Mouse (Mus musculus): ENCODE measurements around the gene Tnfrsf1b. TPM values are rescaled to one million over a fixed set of nuclear protein-coding genes. Genes with fewer than 3 reads are reported as not detected.

Gene Tnfrsf1b
- total RNA-seq, 4 experiments from 2014 or later = 4.6 to 7.7 (median 5.3) TPM

DNA sequence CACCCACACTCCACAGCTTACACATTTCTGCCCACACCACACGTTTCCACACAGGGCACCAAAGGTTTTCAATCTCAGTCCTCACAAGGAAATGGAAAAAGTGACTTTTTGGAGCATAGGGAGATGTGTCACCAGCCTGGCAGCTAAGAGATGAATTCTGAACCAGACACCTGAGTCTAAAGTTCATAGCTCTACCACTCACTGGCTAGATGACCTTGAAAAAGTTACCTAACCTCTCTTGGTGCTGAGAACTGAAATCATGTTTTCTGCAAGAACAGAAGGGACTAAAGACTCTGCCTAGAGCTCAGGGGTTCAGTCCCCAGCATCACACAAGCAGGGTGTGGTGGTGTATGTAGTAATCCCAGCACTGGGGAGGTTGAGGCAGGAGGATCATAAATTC, 26.7 kb downstream of the Tnfrsf1b start:
- no peak for DNase-seq (ENCODE audit: low spot score)

DNA sequence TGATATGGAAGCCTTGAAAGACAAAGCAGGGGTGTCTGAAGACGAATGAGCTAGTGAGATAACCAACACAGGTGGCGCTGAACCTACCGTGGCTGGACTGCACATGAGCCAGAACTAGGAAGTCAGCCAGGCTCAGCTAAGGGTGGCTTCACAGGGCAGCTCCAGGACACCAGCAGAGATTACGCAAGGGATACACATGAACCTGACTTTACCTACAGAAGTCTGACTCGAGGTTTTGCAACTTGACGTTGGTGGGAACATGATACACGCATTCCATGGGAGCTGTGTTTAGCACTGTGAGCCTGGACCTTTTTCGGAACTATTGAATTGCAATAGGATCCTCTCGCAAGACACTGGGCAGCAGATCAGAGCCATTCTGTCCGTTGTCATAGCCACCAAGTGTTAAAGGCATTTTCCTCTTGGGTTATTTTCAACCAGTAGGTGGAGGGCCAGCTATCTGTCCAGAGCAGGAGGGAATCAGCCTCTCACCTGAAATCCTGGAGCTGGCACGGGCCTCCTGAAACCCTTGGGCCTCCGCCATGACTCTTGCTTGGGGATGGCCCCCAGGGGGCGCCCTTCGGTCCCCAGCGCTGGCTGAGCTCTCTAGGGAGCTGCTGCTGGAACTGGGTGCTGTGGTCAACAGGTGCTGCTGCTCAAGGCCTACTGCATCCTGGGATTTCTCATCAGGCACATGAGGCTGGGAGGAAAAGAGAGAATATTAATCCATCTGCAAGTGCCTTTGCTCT, 27.3 kb downstream of the Tnfrsf1b start:
- DNase-seq (ENCODE audit: low spot score) = no peak

DNA sequence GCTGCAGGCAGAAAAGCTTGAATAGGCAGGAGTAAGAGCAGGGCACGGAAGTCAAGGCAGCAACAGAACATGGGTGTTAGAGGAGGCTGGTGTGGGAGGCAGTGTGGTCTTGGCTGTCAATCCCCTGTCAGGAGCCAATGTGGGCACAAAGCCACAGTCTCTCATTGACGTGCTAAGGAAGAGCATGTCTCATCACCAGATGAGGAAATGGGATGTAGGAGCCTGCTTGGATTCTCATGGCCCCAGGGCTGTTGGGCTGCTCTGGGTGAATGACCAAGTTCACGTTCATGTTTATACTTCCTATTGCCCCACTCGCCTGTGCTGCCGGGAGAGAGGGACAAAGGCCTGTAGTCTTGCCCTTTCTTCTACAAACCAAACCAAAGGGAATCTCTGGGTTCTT, 28.8 kb downstream of the Tnfrsf1b start:
- no peak for DNase-seq (ENCODE audit: low spot score)

DNA sequence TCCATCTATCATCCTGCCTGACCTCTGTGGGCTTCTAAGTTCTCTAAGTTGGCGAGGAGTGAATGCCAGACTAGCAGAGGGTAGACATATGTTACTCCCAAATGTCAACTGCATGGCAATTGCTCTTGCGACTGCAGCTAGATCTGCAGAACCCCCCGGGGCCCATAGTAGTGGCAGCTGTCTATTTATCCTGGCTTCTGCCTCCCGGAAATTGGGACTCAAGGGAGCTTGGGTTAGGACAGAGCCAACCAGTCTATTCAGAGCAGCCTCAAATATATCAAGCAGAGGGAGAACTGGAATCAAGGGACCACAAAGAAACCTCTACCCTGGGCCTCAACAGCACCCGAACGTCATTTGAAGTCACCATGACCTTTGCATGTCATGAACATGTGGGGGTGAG, 29.6 kb downstream of the Tnfrsf1b start:
- no peak for DNase-seq (ENCODE audit: low spot score)

DNA sequence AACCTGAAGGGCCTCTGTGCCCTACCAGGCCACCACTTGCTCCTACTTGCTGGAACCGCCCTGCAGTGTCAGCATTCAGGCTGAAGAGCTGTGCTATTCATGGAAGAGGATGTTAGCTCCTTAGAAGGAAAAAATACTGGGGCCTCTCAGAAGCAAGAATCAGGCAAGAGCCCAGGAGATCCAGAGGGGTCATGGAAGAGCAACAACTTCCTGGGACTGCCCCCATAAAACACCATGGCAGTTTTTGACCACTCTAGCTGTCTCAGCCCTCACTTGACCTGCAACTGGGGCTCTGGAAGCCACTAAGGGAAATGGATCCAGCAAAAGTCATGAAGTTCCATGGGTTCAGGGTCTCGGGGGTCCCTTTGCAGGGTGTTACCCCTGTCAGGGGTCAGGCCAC, 31.3 kb downstream of the Tnfrsf1b start:
- no peak for DNase-seq (ENCODE audit: low spot score)

DNA sequence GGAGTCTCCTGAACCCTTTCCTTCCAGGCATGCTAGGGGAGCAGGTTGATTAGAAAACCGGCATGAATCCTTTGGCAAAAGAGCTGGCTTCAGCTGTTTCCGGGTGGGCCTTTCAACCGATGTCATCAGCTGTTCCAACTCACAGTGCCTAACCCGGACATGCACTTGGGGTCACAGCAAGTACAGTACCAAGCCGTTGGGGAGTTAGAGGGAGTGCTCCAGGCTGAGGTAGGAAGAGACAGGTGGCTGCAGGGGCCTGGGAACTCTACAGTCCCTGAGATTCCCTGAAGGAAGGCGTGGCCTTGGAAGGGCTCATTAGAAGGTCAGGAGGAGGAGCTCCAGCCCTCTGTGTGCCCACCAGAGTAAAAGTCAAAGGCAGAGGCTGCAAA, 31.9 kb downstream of the Tnfrsf1b start:
- DNase-seq (ENCODE audit: low spot score) = no peak

DNA sequence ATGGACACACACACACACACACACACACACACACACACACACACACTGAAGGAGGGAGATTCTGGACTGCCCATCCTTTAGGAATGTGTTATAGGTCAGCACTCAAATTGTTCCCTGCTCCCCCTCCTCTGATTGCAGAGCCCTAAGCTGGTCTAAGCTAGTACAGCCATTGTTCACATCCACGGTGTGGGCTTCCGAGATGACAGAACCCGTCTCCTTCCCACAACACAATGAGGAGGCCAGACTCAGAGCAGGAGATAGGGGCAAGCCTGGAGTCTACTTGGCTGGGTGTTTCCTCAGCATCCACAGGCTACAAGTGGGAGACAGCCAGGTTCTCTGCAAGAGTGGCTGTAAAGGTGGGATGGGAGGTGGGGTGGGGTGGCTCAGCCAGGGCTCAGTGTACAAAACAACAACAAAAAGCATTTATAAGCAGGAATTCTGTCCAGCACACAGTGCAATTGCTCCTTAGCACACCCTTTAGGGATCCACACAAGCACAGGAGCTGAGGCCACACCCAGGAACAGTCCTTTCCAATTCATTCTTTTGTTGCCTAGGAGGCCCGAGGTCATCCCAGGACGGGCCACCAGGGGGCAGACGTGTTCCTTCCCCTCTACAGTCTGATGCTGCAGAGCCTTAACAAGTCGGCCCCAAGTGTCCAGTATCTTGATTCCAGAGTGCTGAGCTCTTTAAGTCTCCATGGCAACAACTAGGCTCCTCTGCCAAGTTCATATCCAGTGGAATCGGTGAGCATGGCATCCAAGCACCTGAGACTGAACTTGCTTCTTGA, 32.5 kb downstream of the Tnfrsf1b start:
- DNase-seq (ENCODE audit: low spot score) = peak; percentile 95

DNA sequence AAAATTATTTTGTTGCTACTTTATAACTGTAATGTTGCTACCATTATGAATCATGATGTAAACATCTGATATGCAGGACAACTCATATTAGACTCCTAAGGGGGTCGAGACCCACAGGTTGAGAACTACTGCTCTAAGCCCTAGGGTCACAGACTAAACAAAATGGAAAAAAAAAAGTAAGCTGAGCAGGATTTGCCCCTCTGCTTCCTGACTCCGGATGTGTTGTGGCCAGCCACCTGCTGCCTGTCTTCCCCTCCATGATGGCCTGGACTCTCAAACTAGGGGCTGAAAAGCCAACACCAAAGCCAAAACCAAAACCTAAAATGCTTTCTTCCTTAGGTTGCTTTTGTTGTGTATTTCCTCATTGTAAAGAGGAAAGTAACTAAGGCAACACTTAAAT, 35.6 kb downstream of the Tnfrsf1b start:
- no peak for DNase-seq (ENCODE audit: low spot score)

DNA sequence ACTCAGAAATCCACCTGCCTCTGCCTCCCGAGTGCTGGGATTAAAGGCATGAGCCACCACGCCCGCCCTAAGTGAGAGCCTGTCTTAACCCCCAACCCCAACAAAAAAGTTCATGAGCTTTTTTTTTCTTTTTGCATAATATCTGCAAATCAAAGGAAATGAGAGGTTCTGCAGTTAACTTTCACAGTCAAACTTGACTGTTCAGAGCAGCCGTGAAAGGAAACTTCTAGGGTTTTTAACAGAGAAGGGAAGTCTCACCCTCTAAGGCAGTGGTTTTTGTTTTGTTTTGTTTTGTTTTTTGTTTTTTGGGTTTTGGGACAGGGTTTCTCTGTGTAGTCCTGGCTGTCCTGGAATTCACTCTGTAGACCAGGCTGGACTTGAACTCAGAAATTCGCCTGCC, 36.1 kb downstream of the Tnfrsf1b start:
- no peak for DNase-seq (ENCODE audit: low spot score)

DNA sequence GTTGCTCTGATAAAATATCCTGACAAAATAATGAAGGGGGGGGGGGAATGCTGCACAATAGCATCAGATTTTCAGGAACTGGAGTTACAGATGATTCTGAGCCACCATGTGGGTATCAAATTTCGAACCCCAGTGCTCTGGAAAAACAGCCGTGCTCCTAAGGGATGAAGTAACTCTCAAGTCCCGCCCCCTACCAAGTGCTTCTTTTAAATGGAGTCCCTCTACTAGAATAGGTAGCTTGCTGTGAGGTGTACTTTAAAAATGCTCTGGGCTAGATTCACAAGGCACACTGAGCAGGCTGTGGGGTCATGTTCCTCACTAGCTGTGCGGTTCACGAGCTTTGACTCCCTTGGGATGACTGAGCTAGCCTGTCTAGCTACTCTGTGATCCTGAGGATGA, 37.0 kb downstream of the Tnfrsf1b start:
- DNase-seq (ENCODE audit: low spot score) = no peak

DNA sequence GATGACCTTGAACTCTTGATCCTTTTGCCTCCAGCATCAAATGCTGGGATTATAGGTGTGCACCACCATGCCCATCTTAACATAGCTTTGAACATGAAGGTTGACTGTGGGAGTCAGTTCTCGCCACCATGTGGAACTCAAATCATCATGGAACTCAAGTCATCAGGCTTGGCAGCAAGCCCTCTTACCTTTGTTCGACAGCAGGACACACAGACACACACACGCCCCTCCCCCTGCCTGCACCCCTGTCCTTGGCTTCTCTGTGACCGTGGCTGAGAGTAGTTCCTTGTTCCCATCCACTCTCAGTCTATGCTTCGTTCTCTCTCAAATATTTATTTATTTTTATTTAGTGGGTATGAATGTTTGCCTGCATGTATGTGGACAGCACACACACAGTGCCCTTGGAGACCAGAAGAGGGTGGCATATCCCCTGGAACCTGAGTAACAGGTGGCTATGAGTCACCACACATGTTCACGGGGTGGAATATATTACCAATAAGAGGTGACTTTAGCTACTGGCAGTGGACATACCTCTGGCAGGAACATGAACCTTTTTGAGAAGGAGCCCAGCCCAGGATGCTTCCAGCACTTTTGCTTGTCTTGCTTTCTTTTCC, 37.5 kb downstream of the Tnfrsf1b start:
- DNase-seq (ENCODE audit: low spot score) = no peak

DNA sequence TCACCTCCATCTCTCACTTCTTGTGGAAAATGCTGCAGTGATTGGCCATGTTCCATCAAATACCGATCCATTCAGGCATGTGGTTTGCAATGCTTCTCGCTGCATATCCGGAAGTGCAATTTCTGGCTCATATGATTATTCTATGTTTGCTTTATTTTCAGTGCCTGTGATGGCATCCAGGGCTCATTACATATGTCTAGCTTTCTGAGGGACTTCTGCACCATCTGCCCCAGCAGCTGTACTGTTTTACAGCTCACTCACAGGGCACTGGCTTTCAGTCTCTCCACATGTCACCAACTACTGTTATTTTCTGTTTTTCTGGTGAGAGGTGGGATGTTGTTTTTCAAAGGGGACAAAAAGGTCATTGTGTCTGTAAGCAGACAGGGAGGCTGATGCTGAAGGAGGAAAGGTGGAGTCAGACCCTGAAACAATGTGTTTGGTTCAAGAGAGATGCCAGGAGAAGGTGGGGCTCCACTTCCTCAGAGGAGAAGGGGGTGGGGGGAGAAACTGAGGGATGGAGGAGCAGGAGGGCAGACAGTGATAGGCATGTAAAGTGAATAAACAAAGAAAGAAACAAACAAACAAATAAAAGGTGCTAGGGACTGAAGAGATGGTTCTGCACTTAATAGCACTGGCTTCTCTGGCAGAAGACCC, 38.8 kb downstream of the Tnfrsf1b start:
- no peak for DNase-seq (ENCODE audit: low spot score)

DNA sequence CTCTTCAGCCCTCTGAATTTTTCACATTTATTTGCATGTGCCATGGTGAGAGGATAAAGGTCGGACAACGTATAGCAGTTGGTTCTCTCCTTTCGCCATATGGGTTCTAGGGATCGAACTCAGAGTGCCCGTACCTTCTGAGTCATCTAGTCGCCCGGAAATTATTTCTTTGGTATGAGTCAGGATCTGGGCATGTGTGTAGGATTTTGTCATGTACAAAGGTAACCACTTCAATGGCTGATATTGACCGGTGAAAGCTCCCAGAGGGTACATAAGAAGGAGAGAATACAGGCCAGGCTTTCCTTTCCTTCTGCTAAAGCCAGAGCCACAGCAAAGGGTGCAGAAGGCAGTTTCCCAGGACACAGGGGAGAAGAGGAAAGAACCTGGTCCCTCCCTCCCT, 41.9 kb downstream of the Tnfrsf1b start:
- no peak for DNase-seq (ENCODE audit: low spot score)

DNA sequence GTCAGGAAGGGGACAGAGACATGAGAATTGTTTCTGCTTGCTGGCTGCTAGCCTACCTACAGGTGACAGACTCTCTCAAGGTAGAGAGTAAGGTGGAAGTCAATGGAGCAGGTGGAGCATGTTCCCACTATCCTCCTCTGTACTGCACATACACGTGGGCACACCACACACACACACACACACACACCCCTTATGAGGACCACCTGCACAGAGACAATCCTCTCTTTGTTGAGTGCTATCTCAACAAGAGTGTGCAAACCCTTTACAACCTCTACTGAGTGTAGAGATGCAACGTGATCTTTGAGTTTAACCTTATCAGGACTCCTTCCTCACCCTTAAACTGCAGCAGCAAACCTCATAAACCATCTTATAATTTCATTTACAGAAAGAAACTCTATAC, 43.4 kb downstream of the Tnfrsf1b start:
- no peak for DNase-seq (ENCODE audit: low spot score)

DNA sequence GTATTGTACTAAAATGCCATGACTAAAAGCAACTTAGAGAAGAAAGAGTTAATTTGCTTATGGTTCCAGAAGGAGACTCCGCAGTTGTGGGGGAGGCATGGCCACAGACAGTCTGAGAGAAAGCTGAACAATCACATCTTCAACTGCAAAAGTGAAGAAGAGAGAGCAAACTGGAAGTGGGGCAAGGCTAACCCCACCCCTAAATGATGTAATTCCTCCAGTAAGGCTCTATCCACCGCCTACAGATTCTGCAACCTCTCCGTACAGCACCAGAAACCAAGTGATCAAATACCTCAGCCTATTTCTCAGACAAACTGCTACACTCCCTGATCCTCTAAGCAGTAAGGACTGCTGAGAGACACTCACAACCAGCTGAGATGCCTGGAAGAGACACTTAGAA, 45.2 kb downstream of the Tnfrsf1b start:
- no peak for DNase-seq (ENCODE audit: low spot score)

DNA sequence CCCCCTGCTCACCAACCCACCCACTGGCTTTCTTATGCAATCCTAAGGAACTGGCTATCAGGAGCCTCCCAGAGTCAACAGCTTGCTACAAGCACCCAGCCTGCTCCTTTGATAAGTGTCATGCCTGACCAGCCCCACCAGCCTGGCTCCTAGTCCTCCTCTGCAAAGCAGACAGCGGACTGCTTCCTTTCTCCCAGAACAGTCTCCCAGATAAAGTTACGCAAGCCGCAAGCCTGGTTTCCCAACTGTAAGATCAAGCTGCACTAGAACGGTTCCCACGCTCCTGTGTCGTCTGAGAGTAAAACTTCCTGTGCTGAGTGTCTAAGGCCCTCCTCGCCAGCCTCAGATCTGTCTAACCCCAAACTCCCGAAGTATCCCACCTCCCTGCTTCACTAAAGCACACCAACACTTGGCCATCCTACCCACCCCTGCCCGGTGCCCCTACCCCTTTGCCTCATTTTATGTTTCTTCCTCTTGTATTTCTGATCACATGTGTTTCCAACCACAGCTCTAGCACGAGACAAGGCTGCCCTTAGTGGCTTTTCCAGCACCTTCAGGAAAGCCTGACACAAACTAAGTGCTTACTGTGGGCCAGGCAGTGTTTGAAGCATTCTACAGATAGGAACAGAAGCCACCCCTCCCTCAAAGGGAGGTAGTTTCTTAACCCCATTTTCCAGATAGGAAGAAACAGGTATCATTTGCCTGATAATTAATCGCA, 46.5 kb downstream of the Tnfrsf1b start:
- DNase-seq (ENCODE audit: low spot score) = peak; percentile 66

DNA sequence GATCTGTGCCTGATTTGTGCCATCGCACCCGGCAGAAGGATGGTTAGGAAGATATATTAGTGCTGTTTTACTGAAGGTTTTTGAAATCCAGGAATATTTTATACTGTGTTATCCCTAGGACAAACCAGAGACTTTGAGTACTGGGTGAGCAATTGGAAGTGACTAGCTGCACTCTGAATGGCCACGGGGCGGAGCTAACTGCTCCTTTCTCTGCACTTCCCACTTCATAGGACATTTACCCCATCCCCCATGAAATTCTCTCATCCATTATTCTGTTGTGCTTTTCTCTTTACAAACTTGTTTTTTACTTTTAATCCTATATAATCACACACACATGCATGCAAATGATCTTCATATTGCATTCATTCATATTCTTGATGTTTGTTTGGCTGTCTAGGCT, 50.1 kb downstream of the Tnfrsf1b start:
- no peak for DNase-seq (ENCODE audit: low spot score)

DNA sequence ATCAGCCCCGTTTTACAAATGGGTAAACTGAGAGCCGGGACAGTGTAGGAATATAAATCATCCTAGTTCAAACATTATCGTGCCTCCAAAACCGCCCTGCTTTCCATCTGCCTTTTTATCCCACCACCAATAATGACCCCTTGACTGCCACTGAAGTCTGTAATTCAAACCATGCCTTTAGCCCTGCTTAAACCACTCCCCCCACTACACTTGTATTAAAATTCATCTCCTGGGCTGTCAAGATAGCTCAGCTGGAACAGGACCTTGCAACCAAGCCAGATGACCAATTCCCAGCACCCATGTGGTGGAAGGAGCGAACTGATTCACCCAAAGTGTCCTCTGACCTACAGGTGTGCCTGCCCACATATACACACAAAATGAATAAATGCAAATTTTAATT, 51.5 kb downstream of the Tnfrsf1b start:
- DNase-seq (ENCODE audit: low spot score) = no peak

DNA sequence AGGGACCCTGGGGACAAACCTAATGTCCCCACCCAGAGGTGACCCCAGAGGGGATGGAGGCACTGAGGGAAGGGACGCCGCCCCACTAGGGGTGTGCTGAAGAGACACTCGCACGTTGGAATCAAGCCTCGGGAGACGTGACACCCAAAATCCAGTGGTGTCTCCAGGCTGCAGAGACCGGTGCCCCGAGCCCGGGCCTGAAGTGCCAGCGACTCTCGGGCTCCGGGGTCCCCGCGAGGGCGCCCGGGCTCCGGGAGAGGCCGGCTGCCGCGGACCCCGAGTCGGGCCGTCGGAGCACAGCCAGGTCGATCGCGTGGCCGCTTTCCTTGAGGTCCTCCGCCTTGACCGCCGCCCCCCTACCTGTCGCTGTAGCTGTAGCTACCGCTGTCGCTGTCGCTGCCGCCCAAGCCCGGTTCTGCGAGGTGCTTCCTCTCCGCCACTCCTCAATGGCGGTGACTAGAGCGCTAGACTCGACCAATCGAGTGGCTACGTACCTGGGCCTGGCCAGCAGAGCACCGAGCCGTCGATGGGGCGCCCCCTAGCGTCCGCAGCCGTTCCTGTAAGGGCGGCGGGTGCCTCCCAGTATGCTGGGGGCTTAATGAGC, 52.0 kb downstream of the Tnfrsf1b start, which contains the start of gene Vps13d:
Vps13d (minus strand) TSS at position 447 of the 604 bp plus-strand sequence.
- peak; percentile 86 for DNase-seq (ENCODE audit: low spot score)

DNA sequence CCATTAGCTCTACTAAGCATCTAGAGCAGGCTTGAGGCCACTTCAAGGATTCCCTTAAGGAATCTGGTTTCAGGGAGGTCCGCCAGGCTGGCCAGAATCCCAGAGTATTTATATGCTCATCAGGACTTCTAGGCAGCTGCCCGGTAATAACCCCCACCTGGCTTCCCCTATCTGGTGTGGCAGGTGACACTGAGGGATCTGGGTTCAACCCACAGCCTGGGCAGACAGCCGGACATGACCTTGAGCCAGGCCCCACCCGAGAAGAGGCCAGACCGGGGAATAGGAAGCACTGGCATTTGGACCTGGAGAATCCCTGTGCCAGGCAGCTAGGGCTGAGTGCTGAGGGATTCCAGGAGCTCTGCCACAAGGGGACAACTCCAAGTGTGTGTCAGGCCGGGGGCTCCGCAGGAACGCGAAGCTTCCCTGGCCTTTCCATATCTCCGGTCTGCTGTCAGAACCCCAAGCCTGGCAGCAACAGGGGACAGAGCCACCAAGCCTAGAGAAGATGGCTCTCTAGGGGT, 52.6 kb downstream of the Tnfrsf1b start:
- DNase-seq (ENCODE audit: low spot score) = peak; percentile 76

DNA sequence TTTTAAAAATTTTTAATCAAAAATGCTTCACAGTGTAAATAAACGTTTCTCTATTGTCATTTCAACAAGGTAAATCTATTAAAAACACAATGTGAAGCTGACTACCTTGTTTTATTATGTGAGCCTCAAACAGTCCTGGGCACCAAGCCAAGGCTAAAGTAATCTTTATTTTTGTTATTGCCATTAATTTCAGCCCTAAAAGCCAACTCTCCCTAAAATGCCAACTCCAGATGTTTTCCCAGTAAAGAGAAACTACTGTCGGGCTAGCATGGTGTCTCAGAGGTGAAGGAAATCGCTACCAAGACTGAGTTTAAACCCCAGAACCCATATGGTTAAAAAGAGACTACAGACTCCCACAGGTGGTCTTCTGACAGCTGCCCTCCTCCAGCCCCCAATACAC, 53.3 kb downstream of the Tnfrsf1b start:
- DNase-seq (ENCODE audit: low spot score) = no peak
